Comparison of ENCODE assay signal across 8 mouse cellular contexts in the genomic region with DNA sequence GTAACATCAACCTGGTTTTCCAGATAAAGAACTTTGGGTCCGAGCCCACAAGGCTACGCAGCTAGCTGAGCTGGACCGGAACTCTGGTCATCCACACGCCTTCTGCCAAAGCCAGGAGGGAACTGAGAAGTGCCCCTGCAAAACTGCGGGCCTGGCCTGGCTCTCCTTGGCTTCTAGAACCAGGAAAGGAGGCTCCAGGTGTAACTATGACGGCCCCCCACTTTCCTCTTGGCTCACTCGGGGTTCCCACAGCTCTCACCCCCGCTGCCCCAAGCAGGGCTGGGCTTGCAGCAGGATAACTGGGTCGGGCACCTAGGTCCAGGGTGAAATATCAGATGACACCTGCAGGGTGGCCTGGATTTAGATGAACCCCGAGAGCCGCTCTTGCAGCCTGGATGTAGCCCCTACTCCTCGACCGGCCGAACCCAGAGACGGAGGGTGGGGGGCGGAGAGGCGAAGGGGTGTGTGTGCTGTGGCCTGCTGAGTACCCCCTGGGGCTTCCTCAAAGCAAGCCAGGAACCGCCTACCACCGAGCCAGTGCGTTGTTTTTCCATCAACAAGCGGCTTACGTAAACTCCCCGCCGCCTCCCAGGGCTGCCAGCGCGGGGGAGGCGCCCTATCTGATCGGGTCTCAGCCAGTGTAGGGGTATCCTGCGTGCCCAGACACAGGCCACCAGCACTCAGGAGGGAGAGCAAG. TPM values are rescaled to one million over a fixed set of nuclear protein-coding genes. Genes with fewer than 3 reads are reported as not detected.
A peak's percentile ranks its signal among the peaks of the same experiment; 100 is the strongest.
DNase-seq lines count a peak whose midpoint lies in the region; ATAC-seq lines count a peak whose summit lies in the region.

No protein-coding gene starts in this region.

- H3K4me2 ChIP-seq in heart, embryonic 15.5 days = peak overlapping the region; percentile 56
- peak overlapping the region; percentile 41 for H3K4me2 ChIP-seq in embryonic facial prominence, embryonic 15.5 days (replicated peaks)
- peak overlapping the region; percentile 34 for H3K4me2 ChIP-seq in limb, embryonic 15.5 days

- no peak overlapping the region for H3K27ac ChIP-seq in heart, embryonic 15.5 days
- no peak overlapping the region for H3K27ac ChIP-seq in embryonic facial prominence, embryonic 15.5 days (replicated peaks)
- H3K27ac ChIP-seq in limb, embryonic 15.5 days = no peak overlapping the region

- no peaks in the 10 kb centered on the region for H3K9me3 ChIP-seq in heart, embryonic 15.5 days (replicated peaks)
- H3K9me3 ChIP-seq in embryonic facial prominence, embryonic 15.5 days (replicated peaks) = no peaks in the 10 kb centered on the region
- no peaks in the 10 kb centered on the region for H3K9me3 ChIP-seq in limb, embryonic 15.5 days

- H3K4me1 ChIP-seq in heart, embryonic 15.5 days (replicated peaks) = peaks cover 13% of the 10 kb centered on the region
- peaks cover 13% of the 10 kb centered on the region for H3K4me1 ChIP-seq in embryonic facial prominence, embryonic 15.5 days
- peaks cover 17% of the 10 kb centered on the region for H3K4me1 ChIP-seq in limb, embryonic 15.5 days

- peak overlapping the region; percentile 25 for H3K4me3 ChIP-seq in heart, embryonic 15.5 days
- H3K4me3 ChIP-seq in embryonic facial prominence, embryonic 15.5 days (replicated peaks) = peak overlapping the region; percentile 20
- peak overlapping the region; percentile 5; the same call in 1 of the 2 replicates for H3K4me3 ChIP-seq in limb, embryonic 15.5 days

- DNase-seq in heart, postnatal 4 days = no peak
- peak; percentile 18 for DNase-seq in ZHBTc4 (ENCODE audit: low read depth, low spot score)
- DNase-seq in right cerebral cortex, postnatal 25 days = no peak
- no peak for DNase-seq in spleen, adult 12 weeks (ENCODE audit: low spot score)

- peaks cover 71% of the 10 kb centered on the region for H3K27me3 ChIP-seq in heart, embryonic 15.5 days
- peaks cover 36% of the 10 kb centered on the region for H3K27me3 ChIP-seq in embryonic facial prominence, embryonic 15.5 days
- peaks cover 33% of the 10 kb centered on the region for H3K27me3 ChIP-seq in limb, embryonic 15.5 days

- ATAC-seq in heart, embryonic 15.5 days (replicated peaks; ENCODE audit: insufficient number of reproducible peaks, insufficient read depth, low FRiP score, low read depth) = 0 out of 2 replicates have a peak, but pooled peaks have one; percentile 16
- ATAC-seq in embryonic facial prominence, embryonic 15.5 days (ENCODE audit: insufficient number of reproducible peaks, low FRiP score, low TSS enrichment, low read depth) = 0 out of 2 replicates have a peak, but pooled peaks have one; percentile 11
- no peak for ATAC-seq in limb, embryonic 15.5 days (ENCODE audit: insufficient number of reproducible peaks, low FRiP score, low TSS enrichment, low read depth)
- no peak for ATAC-seq in erythroblast, adult 5-6 weeks (replicated peaks; ENCODE audit: low FRiP score, poor library complexity, severe bottlenecking)

- 4% methylated on average over 28 of the region's 29 CpGs for WGBS in heart, embryonic 15.5 days
- 3% methylated on average over 29 of the region's 29 CpGs for WGBS in embryonic facial prominence, embryonic 15.5 days
- 8% methylated on average over 29 of the region's 29 CpGs for WGBS in limb, embryonic 15.5 days

- no peaks in the 10 kb centered on the region for H3K36me3 ChIP-seq in heart, embryonic 15.5 days
- H3K36me3 ChIP-seq in embryonic facial prominence, embryonic 15.5 days = no peaks in the 10 kb centered on the region
- no peaks in the 10 kb centered on the region for H3K36me3 ChIP-seq in limb, embryonic 15.5 days

- no peak overlapping the region for H3K9ac ChIP-seq in heart, embryonic 15.5 days
- H3K9ac ChIP-seq in embryonic facial prominence, embryonic 15.5 days = no peak overlapping the region
- no peak overlapping the region for H3K9ac ChIP-seq in limb, embryonic 15.5 days

RNA-seq across cellular contexts. Expression of gene Lhx2, which starts 39.9 kb away (rescaled TPM):
- polyA plus RNA-seq in heart, embryonic 15.5 days (2015; fragmentation: Nextera tagmentation; extraction: Ambion mirVana) = 0.05 TPM in 1 of 2 replicates, not detected in the other
- total RNA-seq in heart, postnatal 4 days (2021) = 1 to 10 TPM in 1 of 2 experiments, under 1 TPM in 1; 0.29 to 1.2 TPM
- polyA plus RNA-seq in embryonic facial prominence, embryonic 15.5 days (2015; fragmentation: Nextera tagmentation; extraction: Ambion mirVana) = 17.1 and 19.6 TPM in 2 replicates
- 5.1 and 8.5 TPM in 2 replicates for polyA plus RNA-seq in limb, embryonic 15.5 days (2015; fragmentation: Nextera tagmentation; extraction: Ambion mirVana)
- total RNA-seq in erythroblast, adult 5-6 weeks (2015; ENCODE audit: low replicate concordance) = not detected in 2 replicates
- not detected in 2 replicates for total RNA-seq in erythroblast, adult 5-6 weeks (2017; ENCODE audit: low replicate concordance)

Comparison
In these comparisons a context has a peak if more than half of its experiments do, and no peak if none do; other contexts are left out.
1. ATAC-seq: peak in heart, embryonic 15.5 days (single experiment) and embryonic facial prominence, embryonic 15.5 days (single experiment); none in limb, embryonic 15.5 days (single experiment) and erythroblast, adult 5-6 weeks (single experiment).
2. Peak in every context shown above with its lines, with median percentiles within 50 percentile points of each other: H3K4me2 ChIP-seq and H3K4me3 ChIP-seq.